Mouse (Mus musculus) stomach, postnatal 0 days (tissue): ENCODE data around the gene Cks1brt.

Source experiments
- CTCF ChIP-seq: IDR thresholded peaks from 2 replicates; pipeline ENCODE4 v1.5.1; 2016; ENCODE audit warnings: antibody characterized with exemption, low read depth, mild to moderate bottlenecking, moderate library complexity
- EP300 ChIP-seq: optimal IDR thresholded peaks from 2 replicates; pipeline ENCODE3; 2016; ENCODE audit warnings: antibody characterized with exemption

- TF ChIP-seq CTCF (no peak), EP300 (no peak)
Observed at GRCm38 (mm10) chr8:85132335-85132734, 19.4 kb upstream of the Cks1brt start.
